Mouse (Mus musculus): Measurements from ENCODE around the gene Ptpn21. TPM values are rescaled to one million over a fixed set of nuclear protein-coding genes. Genes with fewer than 3 reads are reported as not detected.

The Ptpn21 gene
- total RNA-seq (2021): 10 to 100 TPM; 29.6 to 31.6 TPM

GRCm38 (mm10) chr12:98736951-98737800 lies at the start of gene Ptpn21:
Gene Ptpn21 (minus strand): TSS chr12:98737405.
- intact Hi-C loops (cut with DNase I): no loop called here
- DNase-seq (ENCODE audit: low spot score): peak; percentile 62

DNA sequence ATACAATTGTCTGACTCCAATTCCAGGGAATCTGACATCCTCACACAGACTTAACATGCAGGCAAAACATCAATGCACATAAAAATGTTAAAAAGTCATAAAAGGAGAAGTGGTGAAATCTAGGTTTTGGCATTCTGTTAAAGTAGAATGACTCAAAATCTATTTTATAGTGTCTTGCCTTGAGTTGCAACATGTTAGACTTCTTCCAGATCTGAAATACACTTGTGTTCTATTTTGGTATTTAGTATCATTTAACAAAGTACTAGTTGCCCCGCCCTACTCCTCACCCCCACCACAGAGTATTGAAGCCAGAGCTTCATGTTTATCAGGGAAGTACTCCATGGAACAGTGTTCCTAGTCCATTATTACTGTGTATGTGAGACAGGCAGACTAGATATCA lies 47.0 kb upstream of the Ptpn21 start:
- no peak for DNase-seq (ENCODE audit: low spot score)
- intact Hi-C loops (cut with DNase I): loop anchor here (5.0 kb wide), 1 partner anchor 107 kb away; no protein-coding TSS in a partner anchor

GRCm38 (mm10) chr12:98779148-98779547 lies 41.9 kb upstream of the Ptpn21 start:
- intact Hi-C loops (cut with DNase I): no loop called here
- no peak for DNase-seq (ENCODE audit: low spot score)

DNA sequence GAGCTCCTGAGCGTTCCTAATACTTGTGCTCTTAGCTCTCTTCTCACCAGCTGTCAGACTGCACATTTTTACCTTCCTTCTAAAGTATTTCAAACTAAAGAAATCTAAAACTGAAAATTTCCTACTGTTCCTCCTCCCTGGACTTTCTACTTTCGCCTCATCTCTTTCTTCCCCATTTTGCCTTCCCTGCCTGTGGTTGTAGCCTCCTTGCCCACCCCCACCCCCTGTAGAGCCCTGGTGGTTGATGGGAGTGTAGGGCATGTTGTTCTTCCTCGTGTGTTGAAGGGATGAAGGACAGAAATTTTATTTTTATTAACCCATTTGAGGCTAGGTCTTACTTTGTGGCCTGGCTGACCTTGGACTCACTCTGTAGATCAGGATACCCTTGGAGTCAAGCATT lies 40.3 kb upstream of the Ptpn21 start:
- no peak for DNase-seq (ENCODE audit: low spot score)
- intact Hi-C loops (cut with DNase I): no loop called here

- no peak for DNase-seq (ENCODE audit: low spot score)
- intact Hi-C loops (cut with DNase I): no loop called here
Observed at GRCm38 (mm10) chr12:98766241-98766640, 29.0 kb upstream of the Ptpn21 start.

DNA sequence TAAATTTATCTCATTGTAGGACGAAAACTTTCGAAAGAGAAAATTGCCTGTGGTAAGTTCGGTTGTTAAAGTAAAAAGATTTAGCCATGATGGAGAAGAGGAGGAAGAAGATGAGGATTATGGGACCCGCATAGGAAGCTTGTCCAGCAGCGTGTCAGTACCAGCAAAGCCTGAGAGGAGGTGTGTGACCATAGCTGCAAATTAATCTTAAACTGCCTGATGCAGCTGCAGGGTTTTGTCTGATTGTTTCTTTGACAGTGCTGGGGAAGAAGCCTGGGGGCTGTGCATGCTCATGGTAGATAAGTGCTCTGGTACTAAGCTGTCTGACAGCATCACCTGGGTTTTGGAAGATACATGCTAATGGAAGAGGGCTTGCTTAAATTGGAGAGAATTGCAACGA lies 22.5 kb upstream of the Ptpn21 start:
- intact Hi-C loops (cut with DNase I): no loop called here
- DNase-seq (ENCODE audit: low spot score): no peak

GRCm38 (mm10) chr12:98757636-98758035 lies 20.4 kb upstream of the Ptpn21 start:
- intact Hi-C loops (cut with DNase I): no loop called here
- no peak for DNase-seq (ENCODE audit: low spot score)

DNA sequence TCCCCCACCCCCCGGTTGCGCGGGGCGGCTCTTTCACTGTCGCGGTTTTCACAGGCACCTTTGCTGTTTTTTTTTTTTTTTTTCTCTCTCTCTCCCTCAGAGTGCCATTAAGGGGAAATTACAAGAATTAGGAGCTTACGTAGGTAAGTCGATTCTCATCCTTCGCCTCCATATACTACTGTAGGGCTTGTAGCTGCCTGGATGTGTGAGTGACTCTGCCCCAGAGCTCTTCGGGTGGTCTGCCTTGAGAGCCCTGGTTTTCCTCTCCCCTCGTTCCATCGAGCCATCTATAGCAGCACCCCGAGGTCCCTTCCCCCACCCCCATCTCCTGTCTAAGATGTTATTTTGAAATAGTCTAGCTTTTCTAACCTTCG lies 10.2 kb upstream of the Ptpn21 start:
- intact Hi-C loops (cut with DNase I): loop anchor here (5.0 kb wide), 1 partner anchor 75 kb away; no protein-coding TSS in a partner anchor
- no peak for DNase-seq (ENCODE audit: low spot score)

DNA sequence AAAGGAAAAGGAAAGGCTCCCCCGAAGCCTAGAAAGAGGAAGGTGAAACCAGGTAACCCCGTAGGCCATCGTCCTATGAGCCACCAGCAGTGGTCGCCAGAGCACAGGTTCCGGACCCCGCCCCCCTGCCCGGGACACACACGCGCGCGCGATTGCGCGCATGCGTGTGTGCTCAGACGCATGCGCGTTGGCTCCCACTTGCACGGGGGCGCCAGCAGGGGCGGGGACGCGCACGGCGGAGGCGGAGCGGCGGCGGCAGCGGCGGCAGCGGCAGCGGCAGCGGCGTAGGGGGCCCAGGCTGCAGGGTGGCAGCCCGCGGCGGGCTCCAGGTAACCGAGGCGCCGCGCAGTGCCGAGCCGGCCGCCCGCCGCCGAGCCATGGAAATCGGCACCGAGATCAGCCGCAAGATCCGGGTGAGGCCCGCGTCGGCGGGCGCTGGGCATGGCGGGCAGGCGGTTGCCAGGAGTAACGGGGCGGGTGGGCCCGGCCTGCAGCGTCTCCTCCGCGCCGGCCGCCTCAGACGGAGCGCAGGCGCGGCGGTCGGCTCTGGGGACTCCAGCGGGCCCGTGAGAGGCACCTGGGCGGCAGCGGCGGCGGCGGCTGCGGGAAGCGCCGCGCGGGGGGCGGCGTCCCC lies 9.7 kb upstream of the Ptpn21 start, which contains the start of gene Zc3h14:
Gene Zc3h14 (plus strand): TSS at position 219 of the 634 bp plus-strand sequence.
- intact Hi-C loops (cut with DNase I): loop anchor here (5.0 kb wide), 1 partner anchor 75 kb away; no protein-coding TSS in a partner anchor
- DNase-seq (ENCODE audit: low spot score): peak; percentile 86

GRCm38 (mm10) chr12:98746131-98746530 lies 8.9 kb upstream of the Ptpn21 start:
- intact Hi-C loops (cut with DNase I): loop anchor here (5.0 kb wide), 1 partner anchor 74 kb away; no protein-coding TSS in a partner anchor
- peak; percentile 19 for DNase-seq (ENCODE audit: low spot score)

- DNase-seq (ENCODE audit: low spot score): no peak
Observed at GRCm38 (mm10) chr12:98745626-98746025, 8.4 kb upstream of the Ptpn21 start.

DNA sequence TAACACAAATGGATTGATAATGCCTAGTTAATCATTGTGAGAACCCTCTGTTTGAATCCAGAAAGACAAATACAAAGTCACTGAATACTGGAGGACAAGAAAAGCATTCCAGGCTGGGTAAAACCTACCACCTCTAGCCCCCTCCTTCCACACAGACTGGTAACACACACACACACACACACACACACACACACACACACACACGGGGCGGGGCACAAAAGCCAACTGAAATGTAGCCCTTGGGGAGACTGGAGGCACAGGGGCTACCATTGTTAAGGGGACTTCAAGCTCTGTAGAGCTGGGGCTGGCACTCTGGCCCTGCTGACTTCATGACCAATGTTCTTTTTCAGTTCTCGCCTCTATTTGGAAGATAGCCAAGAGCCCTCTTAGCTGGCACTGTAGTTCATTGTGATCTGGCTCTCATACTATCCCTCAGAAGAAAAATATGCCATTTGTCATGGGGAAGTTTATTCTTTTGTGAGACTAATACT lies 3.9 kb upstream of the Ptpn21 start:
- no peak for DNase-seq (ENCODE audit: low spot score)
- intact Hi-C loops (cut with DNase I): no loop called here

More at GRCm38 (mm10) chr12:98745626-98746025, 8.4 kb upstream of the Ptpn21 start:
- intact Hi-C loops (cut with DNase I): loop anchor here (5.0 kb wide), 1 partner anchor 73 kb away; no protein-coding TSS in a partner anchor

DNA sequence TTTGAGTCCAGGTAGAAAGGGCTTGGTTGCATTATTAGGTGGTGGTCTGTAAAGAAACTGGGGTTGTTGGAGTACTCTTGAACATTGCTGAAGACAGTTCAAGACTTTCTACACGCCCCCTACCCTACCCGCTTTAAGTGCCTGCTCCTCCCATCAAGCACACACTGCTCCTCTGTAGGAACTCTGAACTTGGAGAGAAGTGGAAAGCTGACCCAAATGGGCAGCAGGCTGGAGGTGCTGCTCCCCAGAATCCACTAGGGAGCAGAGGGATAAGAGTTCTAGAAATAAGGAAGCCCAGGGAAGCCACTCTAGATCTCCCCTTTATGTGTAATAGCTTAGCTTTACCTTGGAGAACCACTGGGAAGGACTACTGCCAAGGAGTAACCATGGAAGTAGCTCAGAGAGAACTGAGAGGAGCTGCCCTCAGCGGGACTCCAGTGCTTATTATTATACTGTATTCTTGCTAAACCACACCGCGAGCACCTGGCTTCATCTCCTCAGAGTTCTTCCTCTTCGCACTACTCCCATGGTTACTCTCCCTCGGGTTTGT lies 671 bp upstream of the Ptpn21 start:
- intact Hi-C loops (cut with DNase I): no loop called here
- DNase-seq (ENCODE audit: low spot score): no peak

GRCm38 (mm10) chr12:98734880-98735801 lies 2.1 kb downstream of the Ptpn21 start:
- DNase-seq (ENCODE audit: low spot score): no peak
- intact Hi-C loops (cut with DNase I): no loop called here

GRCm38 (mm10) chr12:98734246-98734879 lies 2.8 kb downstream of the Ptpn21 start:
- DNase-seq (ENCODE audit: low spot score): peak; percentile 56
- intact Hi-C loops (cut with DNase I): no loop called here

- no peak for DNase-seq (ENCODE audit: low spot score)
- intact Hi-C loops (cut with DNase I): no loop called here
Observed at GRCm38 (mm10) chr12:98733776-98734175, 3.4 kb downstream of the Ptpn21 start.

GRCm38 (mm10) chr12:98733165-98733564 lies 4.0 kb downstream of the Ptpn21 start:
- DNase-seq (ENCODE audit: low spot score): no peak
- intact Hi-C loops (cut with DNase I): no loop called here

DNA sequence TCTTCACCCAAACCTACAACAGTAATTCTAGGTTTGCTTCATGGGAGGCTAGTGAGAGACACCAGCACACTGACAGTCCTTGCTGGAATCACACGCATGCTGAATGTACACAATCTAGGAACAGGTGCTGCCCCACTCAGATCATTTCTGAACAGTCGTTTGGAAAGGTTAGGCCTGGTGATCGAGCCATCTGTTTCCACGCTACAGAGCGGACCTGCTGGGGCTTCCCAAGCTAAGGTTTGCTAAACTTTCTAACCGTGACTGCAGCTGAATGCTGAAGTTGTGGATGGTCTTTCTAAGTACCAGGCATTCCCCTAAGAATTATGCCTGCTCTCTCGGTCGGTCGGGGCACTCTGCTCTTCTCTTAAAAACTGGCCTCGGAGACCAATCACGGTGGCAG lies 6.5 kb downstream of the Ptpn21 start:
- intact Hi-C loops (cut with DNase I): no loop called here
- no peak for DNase-seq (ENCODE audit: low spot score)

GRCm38 (mm10) chr12:98727186-98727585 lies 10.0 kb downstream of the Ptpn21 start:
- intact Hi-C loops (cut with DNase I): no loop called here
- DNase-seq (ENCODE audit: low spot score): no peak

Data from heart, postnatal 25 days (tissue).